Mouse (Mus musculus): ENCODE data around the gene Mipep.

DNA sequence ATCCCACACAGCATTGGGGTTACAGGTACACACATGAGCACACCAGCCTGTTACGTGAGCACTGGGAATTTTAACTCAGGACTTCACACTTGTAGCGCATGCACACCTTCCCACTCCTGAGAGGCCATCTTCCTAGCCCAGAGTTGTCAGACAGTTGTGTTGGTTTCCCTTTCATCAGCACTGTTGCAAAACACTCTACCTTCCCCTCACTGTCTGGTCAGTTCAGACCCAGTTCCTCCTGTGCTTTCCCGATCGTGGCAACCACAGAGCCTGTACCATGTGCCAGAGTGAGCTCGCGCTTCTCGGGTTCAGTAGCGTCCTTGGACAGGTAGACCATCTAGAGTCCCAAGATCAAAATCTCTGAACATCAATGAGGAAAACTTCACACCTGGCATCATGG lies 27.1 kb upstream of the Mipep start:
- TF ChIP-seq CTCF (IDR thresholded peaks at IDR 0.05; ENCODE audit: low read depth): no peak
- TF ChIP-seq EP300 (optimal IDR thresholded peaks at IDR 0.05): no peak

Measured in stomach, postnatal 0 days (tissue).